Mouse (Mus musculus): ENCODE results near the gene Mast4.

DNA sequence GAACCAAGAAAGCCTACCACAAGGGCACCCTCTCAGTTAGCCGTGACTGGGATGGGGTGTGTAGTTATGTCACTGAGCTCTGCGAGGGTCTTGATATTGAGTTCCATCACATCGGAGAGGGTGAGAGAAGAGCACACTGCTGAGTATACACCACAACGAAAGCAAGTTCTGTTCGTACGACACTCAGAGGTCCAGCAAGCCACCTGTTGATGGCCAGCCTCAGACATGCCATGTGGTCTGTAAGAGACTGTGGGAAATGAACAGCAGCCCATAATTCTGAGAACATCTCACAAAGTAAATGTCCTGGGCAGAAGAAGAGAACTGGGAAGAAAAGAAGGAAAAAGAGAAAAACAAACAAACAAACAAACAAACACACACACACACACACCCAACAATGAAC, 255.5 kb downstream of the Mast4 start:
- no peak for TF ChIP-seq CTCF (IDR thresholded peaks at IDR 0.05; ENCODE audit: extremely low read depth, insufficient read depth, insufficient read length, insufficient replicate concordance)
- no peak for TF ChIP-seq POLR2A (IDR thresholded peaks at IDR 0.05; ENCODE audit: low read depth, low read length)

All from spleen, adult 2 months (tissue).